Mouse (Mus musculus) spleen, embryonic (tissue): ENCODE measurements around the gene Kctd20.

ENCODE experiments used
- CTCF ChIA-PET: fragments of 350-600 bp; sonication (Branson Sonifier 250); formaldehyde crosslinking; loops from one replicate; lab custom pipeline; 2022; lab: Charles Lee

The Kctd20 gene

GRCm38 (mm10) chr17:28981081-28981480, 29.3 kb downstream of the Kctd20 start:
- CTCF ChIA-PET = interaction anchor here (0.7 to 0.8 kb wide), 2 partner anchors 49 to 232 kb away, joined by 3 to 4 read pairs; no protein-coding TSS in a partner anchor

GRCm38 (mm10) chr17:28982591-28982990, 30.8 kb downstream of the Kctd20 start:
- CTCF ChIA-PET = interaction anchor here (0.9 kb wide), 1 partner anchor 9 kb away, joined by 3 read pairs; no protein-coding TSS in a partner anchor

GRCm38 (mm10) chr17:28984724-28985420, 33.1 kb downstream of the Kctd20 start:
- CTCF ChIA-PET = no interaction called here

GRCm38 (mm10) chr17:28986833-28987232, 35.1 kb downstream of the Kctd20 start:
- CTCF ChIA-PET = interaction anchor here (0.8 to 1.5 kb wide), 5 partner anchors 13 to 260 kb away, joined by 3 to 4 read pairs (median 3); no protein-coding TSS in a partner anchor

GRCm38 (mm10) chr17:28987713-28988112, 36.0 kb downstream of the Kctd20 start:
- CTCF ChIA-PET = interaction anchor here (0.8 to 1.3 kb wide), 4 partner anchors 12 to 259 kb away, joined by 3 to 4 read pairs (median 4); no protein-coding TSS in a partner anchor

- CTCF ChIA-PET = interaction anchor here (1.2 to 1.3 kb wide), 2 partner anchors 11 to 21 kb away, joined by 3 read pairs; no protein-coding TSS in a partner anchor
These were observed 36.5 kb downstream of the Kctd20 start for GRCm38 (mm10) chr17:28988291-28988690.

GRCm38 (mm10) chr17:28988996-28989395, 37.2 kb downstream of the Kctd20 start:
- CTCF ChIA-PET = no interaction called here

GRCm38 (mm10) chr17:28990060-28990459, 38.3 kb downstream of the Kctd20 start:
- CTCF ChIA-PET = interaction anchor here (0.7 to 1.1 kb wide), 2 partner anchors 19 to 35 kb away, joined by 4 to 5 read pairs; no protein-coding TSS in a partner anchor

- CTCF ChIA-PET = interaction anchor here (0.6 to 1.1 kb wide), 4 partner anchors 9 to 55 kb away, joined by 3 to 5 read pairs (median 4); no protein-coding TSS in a partner anchor
These were observed 39.5 kb downstream of the Kctd20 start for GRCm38 (mm10) chr17:28991286-28991685.

GRCm38 (mm10) chr17:28992105-28992504, 40.4 kb downstream of the Kctd20 start:
- CTCF ChIA-PET = no interaction called here

GRCm38 (mm10) chr17:28993004-28993403, 41.3 kb downstream of the Kctd20 start:
- CTCF ChIA-PET = interaction anchor here (0.7 kb wide), 1 partner anchor 100 kb away, joined by 8 read pairs; no protein-coding TSS in a partner anchor

- CTCF ChIA-PET = no interaction called here
These were observed 42.9 kb downstream of the Kctd20 start for GRCm38 (mm10) chr17:28994615-28995014.

GRCm38 (mm10) chr17:29000465-29000864, 48.7 kb downstream of the Kctd20 start:
- CTCF ChIA-PET = no interaction called here

- CTCF ChIA-PET = no interaction called here
These were observed 52.0 kb downstream of the Kctd20 start for GRCm38 (mm10) chr17:29003740-29004139.

- CTCF ChIA-PET = interaction anchor here (1.0 kb wide), 1 partner anchor 15 kb away, joined by 3 read pairs; no protein-coding TSS in a partner anchor
These were observed 53.3 kb downstream of the Kctd20 start for GRCm38 (mm10) chr17:29005002-29005401.

- CTCF ChIA-PET = interaction anchor here (1.2 kb wide), 1 partner anchor 9 kb away, joined by 3 read pairs; no protein-coding TSS in a partner anchor
These were observed 55.1 kb downstream of the Kctd20 start for GRCm38 (mm10) chr17:29006812-29007211.

GRCm38 (mm10) chr17:29007243-29007640, 55.5 kb downstream of the Kctd20 start:
- CTCF ChIA-PET = interaction anchor here (0.6 to 1.2 kb wide), 2 partner anchors 8 to 500 kb away, joined by 3 read pairs; no protein-coding TSS in a partner anchor

GRCm38 (mm10) chr17:29007641-29008325, 56.0 kb downstream of the Kctd20 start, which contains the start of gene Stk38:
Stk38 (minus strand) TSS chr17:29007995.
- CTCF ChIA-PET = interaction anchor here (0.6 to 1.2 kb wide), 3 partner anchors 8 to 499 kb away, joined by 3 read pairs; no protein-coding TSS in a partner anchor

- CTCF ChIA-PET = interaction anchor here (0.7 kb wide), 1 partner anchor 11 kb away, joined by 4 read pairs; no protein-coding TSS in a partner anchor
These were observed 56.5 kb downstream of the Kctd20 start for GRCm38 (mm10) chr17:29008326-29008650.

GRCm38 (mm10) chr17:29009181-29009580, 57.4 kb downstream of the Kctd20 start:
- CTCF ChIA-PET = interaction anchor here (0.8 kb wide), 2 partner anchors 18 to 21 kb away, joined by 3 to 5 read pairs; no protein-coding TSS in a partner anchor

- CTCF ChIA-PET = interaction anchor here (0.7 kb wide), 3 partner anchors 10 to 231 kb away, joined by 5 to 8 read pairs (median 8); no protein-coding TSS in a partner anchor
These were observed 62.5 kb downstream of the Kctd20 start for GRCm38 (mm10) chr17:29014235-29014634.
